Mouse (Mus musculus) kidney, adult 2 months (tissue): ENCODE data around the gene Ascc1. TPM values are rescaled to one million over a fixed set of nuclear protein-coding genes. Genes with fewer than 3 reads are reported as not detected.

Experiments
- DNase-seq: peaks from one replicate; pipeline ENCODE4 v3.0.0; 2021
- H3K27ac ChIP-seq: fragments of 200-500 bp; 2 replicates; pipeline ENCODE4 v1.5.1; 2012; ENCODE audit warnings: low read depth, low read length, control low read depth, inconsistent platforms; ENCODE audit not compliant: insufficient read depth
- H3K27me3 ChIP-seq: fragments of 200-500 bp; replicated peaks from 2 replicates; pipeline ENCODE4 v1.6.1; 2012; ENCODE audit warnings: mild to moderate bottlenecking, moderate library complexity, low read length, inconsistent platforms; ENCODE audit not compliant: control insufficient read depth, insufficient read depth
- H3K36me3 ChIP-seq: fragments of 200-500 bp; 2 replicates; pipeline ENCODE4 v1.6.1; 2012; ENCODE audit warnings: mild to moderate bottlenecking, moderate library complexity, low read length, inconsistent platforms; ENCODE audit not compliant: control insufficient read depth, insufficient read depth
- H3K4me1 ChIP-seq: fragments of 200-500 bp; 2 replicates; pipeline ENCODE4 v1.6.1; 2011; ENCODE audit warnings: low read length; ENCODE audit not compliant: control insufficient read depth, insufficient read depth
- H3K4me3 ChIP-seq: fragments of 200-500 bp; 2 replicates; pipeline ENCODE4 v1.5.1; 2011; ENCODE audit warnings: mild to moderate bottlenecking, low read depth, low read length, control low read depth; ENCODE audit not compliant: insufficient read depth
- CTCF ChIP-seq: fragments of 200-500 bp; conservative IDR thresholded peaks from 2 replicates; pipeline ENCODE4 v1.5.1; 2011; ENCODE audit warnings: low read depth, mild to moderate bottlenecking, control low read depth, low read length, moderate library complexity, mixed read lengths; ENCODE audit not compliant: insufficient read depth, insufficient read length
- POLR2A ChIP-seq: fragments of 200-500 bp; IDR thresholded peaks from one replicate; pipeline ENCODE4 v1.6.1; 2011; ENCODE audit warnings: low read depth, low read length, control low read depth
- WGBS: fragments of 180-500 bp; shearing (Covaris S2); methylation state at CpG from one replicate; pipeline ENCODE4 v1.1.7; 2018; 5-methylcytosine and 5-hydroxymethylcytosine counted together
- polyA plus RNA-seq: library from polyadenylated mRNA; depleted of rRNA; stranded (reverse); fragments of >200 nt; gene quantifications from 2 replicates; pipeline ENCODE4 v1.2.3, GENCODE M21; 2012

The Ascc1 gene
- polyA plus RNA-seq, 1 experiment = 132 TPM

DNA sequence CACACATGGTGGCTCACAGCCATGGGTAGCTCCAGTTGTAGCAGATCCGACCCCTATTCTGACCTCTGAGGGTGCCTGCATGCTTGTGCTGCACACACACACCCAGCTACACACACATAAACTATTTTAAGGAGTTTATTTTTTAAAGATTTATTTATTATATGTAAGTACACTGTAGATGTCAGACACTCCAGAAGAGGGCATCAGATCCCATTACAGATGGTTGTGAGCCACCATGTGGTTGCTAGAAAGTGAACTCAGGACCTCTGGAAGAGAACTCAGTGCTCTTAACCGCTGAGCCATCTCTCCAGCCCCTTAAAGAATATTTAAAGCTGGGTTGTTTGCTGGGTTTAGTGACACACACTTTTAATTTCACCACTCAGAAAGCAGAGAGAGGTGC, 16.7 kb downstream of the Ascc1 start:
- whole genome bisulfite sequencing = 69% methylated on average over 2 of the region's 2 CpGs
- Histone ChIP-seq H3K4me1 (no peaks in the 10 kb centered on the region), H3K27ac (no peak overlapping the region), H3K4me3 (no peak overlapping the region), H3K36me3 (no peaks in the 10 kb centered on the region; the same call in none of the 2 replicates), H3K27me3 (no peaks in the 10 kb centered on the region)
- DNase-seq = no peak
- TF ChIP-seq CTCF (no peak), POLR2A (no peak)

DNA sequence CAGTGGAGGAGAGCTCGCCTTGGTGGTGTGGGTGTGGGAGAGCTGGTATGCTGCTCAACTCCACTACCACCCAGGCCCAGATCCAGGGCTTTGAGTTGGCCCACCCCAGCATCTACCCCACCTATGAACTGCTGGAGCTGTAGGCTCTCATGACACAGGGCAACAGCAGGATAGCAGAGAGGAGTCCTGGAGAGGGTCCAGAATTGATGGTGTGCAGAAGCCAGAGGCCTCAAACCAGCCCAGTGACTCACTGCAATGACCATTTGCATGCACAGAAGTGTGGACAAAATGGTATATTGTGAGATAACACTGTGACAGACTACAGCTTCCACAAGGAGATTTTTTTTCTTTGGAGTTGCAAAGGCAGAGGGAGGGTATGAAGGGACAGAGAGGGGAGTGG, 21.1 kb downstream of the Ascc1 start:
- no peaks in the 10 kb centered on the region; the same call in 1 of the 2 replicates for H3K36me3 ChIP-seq
- peaks cover 6% of the 10 kb centered on the region for H3K4me1 ChIP-seq
- no peak for DNase-seq
- H3K4me3 ChIP-seq = no peak overlapping the region
- WGBS = 91% methylated on average over 1 of the region's 1 CpGs
- H3K27me3 ChIP-seq = no peaks in the 10 kb centered on the region
- no peak overlapping the region for H3K27ac ChIP-seq
- TF ChIP-seq CTCF (no peak), POLR2A (no peak)

DNA sequence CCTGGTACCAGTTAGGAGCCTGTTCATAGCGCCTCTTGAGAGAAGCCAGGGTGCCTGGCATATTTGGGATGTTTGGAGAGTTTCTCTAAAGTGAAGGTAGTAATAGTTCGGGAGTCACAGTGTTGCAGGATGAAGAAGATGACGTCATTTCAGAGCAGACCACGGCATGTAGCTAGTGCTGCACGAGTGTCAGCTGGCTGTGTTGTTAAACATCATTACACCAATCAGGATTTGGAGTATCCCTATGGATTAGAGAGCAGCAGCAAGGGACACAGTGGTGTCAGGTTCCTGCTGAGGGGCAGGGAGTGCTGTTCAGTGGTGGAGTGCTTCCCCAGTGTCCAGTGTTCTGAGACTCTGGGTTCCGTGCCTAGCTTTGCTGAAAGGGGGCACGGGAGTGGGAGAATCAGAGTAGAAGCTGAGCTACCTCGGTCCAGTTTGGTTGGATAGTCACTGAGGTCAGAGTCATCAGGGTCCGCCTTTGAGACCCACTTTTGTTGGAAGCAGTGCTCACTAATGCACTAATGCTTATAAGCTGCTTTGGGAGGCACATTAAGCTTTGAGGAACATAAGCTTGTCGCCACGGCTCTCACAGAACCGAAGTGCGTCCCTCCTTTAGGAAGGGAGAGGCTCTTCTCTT, 24.3 kb downstream of the Ascc1 start:
- H3K36me3 ChIP-seq = no peaks in the 10 kb centered on the region
- H3K4me3 ChIP-seq = no peak overlapping the region
- no peak for DNase-seq
- H3K27ac ChIP-seq = no peak overlapping the region; the same call in 1 of the 2 replicates
- 67% methylated on average over 13 of the region's 13 CpGs for WGBS
- TF ChIP-seq CTCF (no peak), POLR2A (no peak)
- H3K4me1 ChIP-seq = peaks cover 8% of the 10 kb centered on the region
- no peaks in the 10 kb centered on the region for H3K27me3 ChIP-seq

DNA sequence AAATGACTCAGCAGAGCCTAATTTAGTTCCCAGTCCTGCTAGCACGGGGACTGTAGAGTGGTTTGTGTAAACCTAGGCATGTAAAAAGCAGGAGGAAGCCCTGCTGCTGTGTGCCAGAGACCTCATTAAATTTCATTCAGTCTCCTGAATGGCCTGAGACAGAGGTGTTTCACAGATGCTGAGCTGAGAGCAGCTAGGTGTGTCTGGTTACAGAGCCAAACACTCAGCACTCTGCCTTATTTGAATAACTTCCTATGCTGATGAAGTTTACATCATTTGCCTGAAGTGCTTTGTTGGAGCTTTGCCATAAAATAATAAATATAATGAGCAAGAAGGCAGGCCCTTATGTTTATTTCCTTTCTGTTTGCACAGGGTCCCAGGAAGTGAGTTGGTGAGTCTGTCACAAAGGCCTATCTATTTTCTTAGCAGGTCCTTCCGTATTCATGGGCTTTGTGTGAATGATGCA, 25.0 kb downstream of the Ascc1 start:
- no peak for TF ChIP-seq POLR2A
- no peak for TF ChIP-seq CTCF
- H3K27ac ChIP-seq = peak overlapping the region; percentile 91
- 60% methylated on average over 2 of the region's 2 CpGs for WGBS
- no peaks in the 10 kb centered on the region for H3K36me3 ChIP-seq
- no peaks in the 10 kb centered on the region for H3K27me3 ChIP-seq
- peaks cover 8% of the 10 kb centered on the region for H3K4me1 ChIP-seq
- peak; percentile 33 for DNase-seq
- no peak overlapping the region for H3K4me3 ChIP-seq

DNA sequence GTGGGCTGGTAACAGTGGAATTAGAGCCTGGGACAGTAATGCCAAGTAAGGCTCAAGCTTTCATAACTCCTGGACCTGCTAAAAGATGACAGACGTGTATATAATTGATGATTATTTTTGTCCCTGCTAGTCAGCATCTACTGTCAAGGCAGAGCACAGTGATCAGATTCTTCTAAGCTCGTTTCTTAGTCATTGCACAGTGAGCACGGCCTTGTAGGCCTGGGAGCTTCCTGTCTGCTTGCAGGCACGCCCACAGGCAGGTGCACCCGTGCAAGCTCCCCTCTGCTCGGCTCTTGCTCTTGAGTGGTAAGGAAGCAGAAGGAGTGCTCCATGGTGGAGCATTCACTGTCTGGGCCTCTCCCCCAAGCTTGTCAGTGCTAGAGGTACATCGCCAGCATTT, 25.6 kb downstream of the Ascc1 start:
- Histone ChIP-seq H3K36me3 (no peaks in the 10 kb centered on the region), H3K27me3 (no peaks in the 10 kb centered on the region), H3K4me1 (peaks cover 8% of the 10 kb centered on the region), H3K4me3 (no peak overlapping the region), H3K27ac (peak overlapping the region; percentile 91)
- 67% methylated on average over 7 of the region's 7 CpGs for WGBS
- no peak for TF ChIP-seq POLR2A
- TF ChIP-seq CTCF = no peak
- no peak for DNase-seq

DNA sequence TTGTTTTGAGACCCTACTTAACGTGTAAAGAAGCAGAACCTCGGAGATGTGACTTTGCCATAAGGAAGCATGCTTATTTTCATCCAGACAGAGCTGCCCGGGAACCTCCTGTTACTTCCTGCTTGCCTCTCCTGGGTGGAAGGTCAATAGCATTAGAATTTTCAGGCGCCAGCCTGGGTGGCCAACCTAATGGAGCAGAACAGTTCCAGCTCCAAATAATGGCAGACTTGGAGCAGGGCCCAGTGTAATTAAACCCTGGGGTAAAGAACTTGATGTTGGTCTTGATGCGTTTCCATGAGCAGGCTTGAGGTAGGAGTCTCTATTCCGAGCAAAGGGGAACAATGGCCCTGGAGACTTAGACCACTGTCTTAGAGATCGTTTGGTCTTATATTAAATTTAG, 26.4 kb downstream of the Ascc1 start:
- H3K27ac ChIP-seq = peak overlapping the region; percentile 91
- DNase-seq = peak; percentile 95
- WGBS = 24% methylated on average over 7 of the region's 7 CpGs
- no peaks in the 10 kb centered on the region for H3K27me3 ChIP-seq
- H3K4me1 ChIP-seq = peaks cover 8% of the 10 kb centered on the region
- no peak for TF ChIP-seq POLR2A
- TF ChIP-seq CTCF = no peak
- no peak overlapping the region for H3K4me3 ChIP-seq
- H3K36me3 ChIP-seq = no peaks in the 10 kb centered on the region

DNA sequence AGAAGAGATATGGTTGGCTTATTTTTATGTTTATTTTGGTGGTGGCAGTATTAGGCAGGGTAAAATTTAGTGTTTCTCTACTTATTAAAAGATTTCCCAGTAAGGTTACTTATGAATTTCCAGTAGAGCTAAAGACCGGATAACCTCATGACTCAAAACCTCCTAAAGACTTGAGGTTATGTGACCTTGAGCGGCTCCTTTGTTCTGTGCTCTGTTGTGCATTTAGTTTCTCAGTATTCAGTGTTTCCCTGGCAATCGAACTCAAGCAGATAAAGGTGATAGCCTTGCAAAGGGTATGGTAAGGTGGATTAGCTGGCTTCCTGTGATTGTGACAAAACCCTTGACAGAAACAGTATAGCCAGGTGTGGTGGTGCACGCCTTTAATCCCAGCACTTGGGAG, 26.8 kb downstream of the Ascc1 start:
- Histone ChIP-seq H3K4me1 (peaks cover 8% of the 10 kb centered on the region), H3K27ac (peak overlapping the region; percentile 71), H3K36me3 (no peaks in the 10 kb centered on the region), H3K4me3 (no peak overlapping the region), H3K27me3 (no peaks in the 10 kb centered on the region)
- DNase-seq = no peak
- TF ChIP-seq CTCF = no peak
- TF ChIP-seq POLR2A = no peak
- WGBS = 55% methylated on average over 4 of the region's 4 CpGs
